Mouse (Mus musculus) embryo, embryonic 11 days (tissue): ENCODE results near the gene Ring1.

ENCODE experiments used
- DNase-seq: peaks from one replicate; pipeline ENCODE4 v3.0.0-alpha.2; 2015

The Ring1 gene

DNA sequence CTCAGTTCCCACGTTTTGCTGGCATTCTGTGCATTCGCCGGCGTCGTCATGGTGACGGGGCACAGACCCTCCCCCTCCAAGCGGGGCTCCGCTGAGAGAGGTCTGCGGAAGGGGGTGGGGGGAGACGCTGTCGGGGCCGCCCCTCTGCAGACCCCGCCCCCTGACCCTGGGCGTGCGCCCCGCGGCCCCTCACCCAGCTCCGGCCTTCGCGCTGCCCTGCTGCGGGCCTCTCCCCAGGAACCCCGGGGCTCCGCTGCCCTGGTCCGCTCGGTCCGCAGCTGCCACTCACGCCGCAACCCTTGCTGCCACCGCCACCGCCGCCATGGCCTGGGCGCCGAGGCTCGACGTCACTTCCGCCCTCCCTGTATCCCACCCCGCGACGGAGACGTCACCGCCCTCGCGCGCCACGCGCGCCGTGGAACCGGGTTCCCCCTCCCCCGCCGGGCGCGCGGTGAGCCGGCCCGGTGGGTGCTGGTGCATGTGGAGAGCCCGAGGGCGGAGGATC lies at the start of gene Ring1:
Ring1 (minus strand) TSS at position 364 of the 505 bp plus-strand sequence.
- DNase-seq: peak; percentile 95

DNA sequence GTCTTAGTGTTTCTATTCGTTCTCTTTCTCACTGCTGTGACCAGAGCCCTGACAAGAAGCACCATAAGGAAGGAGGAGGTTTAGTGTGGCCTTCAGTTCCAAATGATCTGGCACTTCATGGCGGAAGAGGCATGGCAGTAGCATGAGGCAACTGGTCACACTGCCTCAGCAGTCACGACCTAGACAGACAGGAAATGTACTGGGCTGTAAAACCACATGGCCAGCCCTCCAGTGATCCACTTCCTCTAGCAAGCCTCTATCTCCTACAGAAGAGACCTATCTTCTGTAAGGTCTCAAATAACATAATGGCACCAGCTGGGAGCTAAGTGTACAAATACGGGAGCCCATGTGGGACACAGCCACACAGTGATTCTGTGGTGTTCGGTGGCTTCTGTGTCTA lies 47.6 kb upstream of the Ring1 start:
- no peak for DNase-seq

DNA sequence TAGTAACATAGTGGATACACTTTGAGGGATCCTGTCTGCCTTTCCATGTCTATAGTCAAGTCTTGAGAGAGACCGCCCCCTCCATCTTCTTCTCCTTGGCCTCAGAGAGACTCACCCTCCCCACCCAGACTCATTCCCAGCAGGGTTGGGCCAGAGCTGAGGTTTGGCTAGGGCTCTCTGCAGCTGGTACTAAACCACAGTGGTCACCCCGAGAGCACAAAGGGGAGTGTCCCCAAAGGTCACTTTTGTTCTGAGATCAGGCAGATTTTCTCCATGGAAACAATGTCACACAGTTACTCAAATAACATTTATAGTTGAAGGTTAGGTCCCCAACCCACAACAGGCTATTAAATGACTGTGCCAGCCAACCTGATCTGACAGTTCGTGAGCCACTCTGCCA lies 44.4 kb upstream of the Ring1 start:
- DNase-seq: no peak

DNA sequence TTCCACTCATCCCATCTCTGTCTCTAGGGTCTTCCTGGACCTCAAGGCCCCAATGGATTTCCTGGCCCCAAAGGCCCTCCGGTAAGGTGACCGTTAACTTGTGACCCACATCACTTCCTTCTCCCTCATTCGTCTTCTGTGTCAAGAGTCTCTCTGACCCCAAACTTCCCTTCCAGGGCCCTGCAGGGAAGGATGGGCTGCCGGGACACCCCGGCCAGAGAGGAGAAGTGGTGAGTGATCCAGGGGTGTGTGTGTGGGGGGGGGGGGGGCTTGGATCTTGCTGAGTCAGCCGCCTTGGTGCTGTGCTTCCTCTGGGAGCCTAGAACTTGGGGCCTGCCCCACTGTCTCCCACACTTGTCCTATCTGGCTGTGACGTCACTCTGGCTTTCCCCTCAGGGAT lies 32.7 kb upstream of the Ring1 start:
- DNase-seq: no peak

DNA sequence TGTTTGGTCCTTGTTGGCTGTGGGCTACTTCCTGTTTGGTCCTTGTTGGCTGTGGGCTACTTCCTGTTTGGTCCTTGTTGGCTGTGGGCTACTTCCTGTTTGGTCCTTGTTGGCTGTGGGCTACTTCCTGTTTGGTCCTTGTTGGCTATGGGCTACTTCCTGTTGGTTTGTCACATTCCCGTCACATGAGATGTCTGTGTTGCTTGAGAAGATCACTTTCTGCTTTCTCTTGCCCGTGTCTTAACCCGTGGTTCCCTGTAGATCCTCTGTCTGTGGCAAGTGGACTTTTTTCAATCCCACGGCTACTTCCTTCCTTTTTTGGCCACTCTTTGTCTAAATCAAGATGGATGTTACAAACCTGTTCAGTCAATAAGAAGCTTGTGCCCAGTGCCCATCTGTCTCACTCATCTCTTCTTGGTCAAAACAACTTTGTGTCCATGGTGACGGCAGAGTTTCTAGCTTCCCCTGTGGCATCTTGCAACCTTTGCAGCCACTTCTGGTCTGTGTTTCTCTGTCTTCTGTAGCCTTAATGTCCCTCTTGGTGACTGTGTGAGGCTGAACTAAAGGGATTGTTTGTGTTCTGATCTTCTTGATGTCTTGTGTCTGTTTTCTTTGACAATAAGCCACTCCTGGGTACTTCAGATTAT lies 23.0 kb upstream of the Ring1 start:
- no peak for DNase-seq

DNA sequence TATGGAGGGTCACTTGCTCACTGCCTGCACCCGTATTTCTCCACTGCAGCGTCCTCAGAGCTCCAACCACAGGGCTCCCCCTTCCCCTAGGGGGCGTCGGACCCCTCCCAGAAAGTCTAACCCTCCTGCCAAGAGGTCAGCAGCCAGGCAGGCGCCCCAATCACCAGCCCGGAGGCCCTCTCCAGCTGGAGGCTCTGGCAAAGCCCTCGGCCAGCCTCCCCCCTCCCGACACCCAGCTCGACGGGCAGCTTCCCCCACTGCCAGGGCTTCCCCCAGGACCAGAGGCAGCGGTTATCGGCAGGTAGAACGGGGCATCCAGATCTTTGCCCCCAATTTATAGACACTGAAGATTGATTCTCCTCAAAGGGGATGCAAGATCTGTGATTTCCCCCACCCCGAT lies 21.5 kb upstream of the Ring1 start:
- no peak for DNase-seq

DNA sequence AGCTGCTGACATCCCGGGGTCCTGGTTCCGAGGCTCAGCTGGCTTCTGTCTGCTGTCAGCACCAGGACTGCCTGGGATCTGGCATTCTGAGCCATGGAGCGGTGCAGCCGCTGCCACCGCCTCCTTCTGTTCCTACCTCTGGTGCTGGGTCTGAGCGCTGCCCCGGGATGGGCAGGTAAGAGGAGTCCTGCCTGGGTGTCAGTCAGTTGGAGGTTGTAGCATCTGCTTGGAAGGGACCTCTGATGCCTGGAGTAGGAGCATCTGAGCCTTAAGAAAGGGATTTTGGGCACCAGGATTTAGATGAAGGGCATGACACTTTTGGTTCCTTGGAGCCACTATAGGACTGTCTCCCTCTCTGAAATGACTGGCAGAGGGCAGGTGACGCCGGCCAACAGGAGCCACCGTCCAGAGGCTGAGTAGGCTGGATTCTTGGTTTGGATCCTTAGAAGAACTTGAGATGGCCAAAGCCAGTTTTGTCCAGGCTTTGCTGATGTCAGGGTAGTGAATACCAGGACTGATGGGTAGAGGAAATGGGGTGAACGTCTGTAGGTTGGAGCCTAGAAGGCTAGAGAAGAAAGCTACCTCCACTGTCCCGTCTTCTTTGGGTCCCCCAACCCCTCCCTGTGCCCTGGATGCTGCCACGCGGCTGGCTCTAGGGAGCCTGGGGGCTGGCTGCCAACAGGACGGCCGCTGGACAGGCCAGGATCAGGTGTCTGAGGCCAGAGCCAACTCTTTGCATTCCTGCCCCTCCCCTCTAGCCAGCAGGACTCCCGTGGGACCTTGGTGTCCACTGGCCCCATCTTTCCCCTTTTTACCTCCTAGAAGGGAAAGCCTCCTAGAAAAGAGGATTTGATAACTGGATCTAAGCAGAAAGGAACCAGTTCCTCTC lies 15.3 kb upstream of the Ring1 start:
- peak; percentile 46 for DNase-seq

DNA sequence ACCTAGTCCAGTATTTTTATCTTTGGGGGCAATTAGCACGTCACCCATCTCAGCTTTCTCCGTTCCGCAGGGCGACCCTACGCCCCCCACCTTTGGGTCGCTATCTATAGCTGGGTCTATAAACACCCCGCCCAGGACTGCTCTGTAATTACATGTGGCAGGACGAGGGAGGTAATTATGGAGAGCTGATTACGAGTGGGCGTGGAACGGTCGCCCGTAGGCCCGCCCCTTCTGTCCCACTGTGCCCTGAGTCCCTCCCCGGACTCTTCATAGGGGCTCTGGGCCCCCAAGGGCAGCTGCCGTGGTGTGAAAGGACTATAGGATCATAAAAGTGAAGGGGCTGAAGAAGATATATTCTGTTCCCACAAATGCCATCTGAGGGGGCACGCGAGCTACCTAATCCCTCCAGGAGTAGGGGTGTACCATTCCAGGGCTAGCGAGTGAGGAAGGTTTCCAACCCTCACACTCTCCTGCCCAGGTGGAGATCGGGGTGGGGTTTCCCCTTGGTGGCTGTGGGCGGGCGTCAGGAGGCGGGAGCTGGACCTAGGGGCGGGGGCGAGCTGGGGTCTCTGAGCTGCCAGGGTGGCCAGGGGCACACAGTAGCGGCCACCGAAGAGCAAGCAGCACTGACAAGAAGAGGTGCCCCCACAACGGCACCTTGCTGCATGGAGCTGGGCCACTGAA lies 14.5 kb upstream of the Ring1 start, which contains the start of gene Col11a2:
Col11a2 (plus strand) TSS at position 560 of the 684 bp plus-strand sequence.
- peak; percentile 37 for DNase-seq

DNA sequence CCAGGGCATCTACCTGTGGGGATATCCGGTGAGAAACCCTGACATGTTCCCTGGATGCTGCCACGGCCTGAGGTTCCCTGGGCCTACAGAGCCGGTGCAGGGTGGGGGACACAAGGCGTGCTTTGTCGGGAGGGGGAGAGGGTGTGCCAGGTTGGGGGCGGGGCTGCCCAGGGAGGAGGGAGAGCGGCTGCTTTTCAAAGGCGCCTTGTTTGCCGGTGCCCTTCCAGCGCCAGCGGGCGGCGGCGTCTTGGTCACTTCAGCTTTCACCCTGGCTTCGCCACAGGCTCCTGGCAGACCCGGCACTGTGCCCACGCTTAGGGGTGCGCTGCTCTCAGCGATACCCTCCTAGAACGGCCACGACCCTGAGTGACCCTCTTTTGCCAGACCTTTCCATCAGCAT lies 14.0 kb upstream of the Ring1 start:
- peak; percentile 36 for DNase-seq

DNA sequence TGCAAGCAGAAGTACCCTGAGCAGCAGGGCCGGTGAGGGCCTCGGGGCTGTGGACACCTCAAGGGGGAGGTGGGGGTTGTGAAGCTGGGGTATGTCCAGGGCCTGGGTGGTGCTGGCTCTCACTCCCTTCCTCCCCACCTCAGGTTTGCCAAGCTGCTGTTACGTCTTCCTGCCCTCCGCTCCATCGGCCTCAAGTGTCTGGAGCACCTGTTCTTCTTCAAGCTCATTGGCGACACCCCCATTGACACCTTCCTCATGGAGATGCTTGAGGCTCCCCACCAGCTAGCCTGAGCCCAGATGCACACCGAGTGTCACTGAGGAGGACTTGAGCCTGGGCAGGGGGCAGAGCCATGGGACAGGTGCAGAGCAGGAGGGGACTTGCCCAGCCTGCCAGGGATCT lies 12.8 kb upstream of the Ring1 start:
- DNase-seq: no peak

DNA sequence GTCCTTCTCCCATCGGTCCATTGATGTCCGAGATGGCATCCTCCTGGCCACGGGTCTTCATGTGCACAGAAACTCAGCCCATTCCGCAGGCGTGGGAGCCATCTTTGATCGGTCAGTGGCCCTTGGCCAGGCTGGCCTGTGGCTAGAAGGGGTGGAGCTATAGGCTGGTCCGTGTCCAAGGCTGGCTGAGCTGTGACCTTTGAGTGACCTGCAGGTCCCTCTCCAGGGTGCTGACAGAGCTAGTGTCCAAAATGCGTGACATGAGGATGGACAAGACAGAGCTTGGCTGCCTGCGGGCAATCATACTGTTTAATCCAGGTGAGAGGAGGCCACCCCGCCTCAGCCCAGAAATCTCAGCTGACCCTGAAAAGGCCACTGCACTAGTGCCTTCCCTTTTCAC lies 12.2 kb upstream of the Ring1 start:
- DNase-seq: no peak

DNA sequence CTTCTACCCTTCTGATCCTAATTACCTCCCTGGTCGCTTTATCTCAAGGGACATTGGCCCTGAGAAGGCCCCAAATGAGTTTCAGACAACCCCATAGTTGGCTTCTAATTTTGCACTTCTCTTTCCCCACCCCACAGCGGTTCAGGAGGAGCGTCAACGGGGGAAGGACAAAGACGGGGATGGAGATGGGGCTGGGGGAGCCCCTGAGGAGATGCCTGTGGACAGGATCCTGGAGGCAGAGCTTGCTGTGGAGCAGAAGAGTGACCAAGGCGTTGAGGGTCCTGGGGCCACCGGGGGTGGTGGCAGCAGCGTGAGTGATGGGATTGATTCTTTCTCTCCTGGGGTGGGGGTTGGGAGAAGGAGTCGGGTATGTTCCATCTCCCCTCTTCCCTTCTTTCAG lies 11.0 kb upstream of the Ring1 start:
- no peak for DNase-seq

DNA sequence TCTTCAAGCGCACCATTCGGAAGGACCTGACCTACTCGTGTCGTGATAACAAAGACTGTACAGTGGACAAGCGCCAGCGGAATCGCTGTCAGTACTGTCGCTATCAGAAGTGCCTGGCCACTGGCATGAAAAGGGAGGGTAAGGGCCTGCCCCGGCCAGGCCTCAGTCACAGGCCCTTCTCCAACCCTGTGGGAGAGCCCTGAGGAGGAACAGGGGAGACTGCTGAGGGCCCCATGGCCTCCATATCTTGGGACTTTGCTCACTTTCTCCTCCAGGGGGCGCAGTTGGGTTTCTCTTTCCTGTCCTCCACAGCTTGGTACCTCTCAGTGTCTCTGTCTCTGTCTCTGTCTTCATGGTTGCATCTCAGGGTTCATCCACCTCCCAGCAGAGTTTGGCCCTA lies 9.6 kb upstream of the Ring1 start:
- DNase-seq: peak; percentile 63

DNA sequence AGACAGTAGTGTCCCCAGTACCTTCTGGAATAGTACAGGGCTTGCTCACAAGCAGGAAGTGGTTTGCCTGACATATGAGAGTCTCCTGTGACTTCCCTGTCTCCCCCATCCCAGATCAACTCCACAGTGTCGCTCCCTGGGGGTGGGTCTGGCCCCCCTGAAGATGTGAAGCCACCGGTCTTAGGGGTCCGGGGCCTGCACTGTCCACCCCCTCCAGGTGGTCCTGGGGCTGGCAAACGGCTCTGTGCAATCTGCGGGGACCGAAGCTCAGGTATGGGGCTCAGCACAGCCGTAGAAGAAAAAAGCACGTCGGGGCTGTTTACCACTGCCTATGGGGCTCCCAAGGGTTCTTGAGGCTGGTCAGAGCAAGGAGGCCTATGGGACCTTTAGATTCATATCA lies 9.0 kb upstream of the Ring1 start:
- DNase-seq: no peak

DNA sequence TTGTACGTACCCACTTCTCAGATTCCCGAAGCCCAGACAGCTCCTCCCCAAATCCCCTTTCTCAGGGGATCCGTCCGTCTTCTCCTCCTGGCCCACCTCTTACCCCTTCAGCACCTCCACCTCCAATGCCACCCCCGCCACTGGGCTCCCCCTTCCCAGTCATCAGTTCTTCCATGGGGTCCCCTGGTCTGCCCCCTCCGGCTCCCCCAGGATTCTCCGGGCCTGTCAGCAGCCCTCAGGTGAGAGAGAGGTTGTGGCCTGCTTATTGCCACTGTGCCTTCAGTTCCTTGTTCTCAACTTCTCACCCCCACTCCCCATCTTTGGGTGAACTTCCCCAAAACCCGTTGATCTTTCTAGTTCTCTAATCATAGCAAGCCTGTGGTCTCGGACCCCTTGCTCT lies 8.3 kb upstream of the Ring1 start:
- no peak for DNase-seq

DNA sequence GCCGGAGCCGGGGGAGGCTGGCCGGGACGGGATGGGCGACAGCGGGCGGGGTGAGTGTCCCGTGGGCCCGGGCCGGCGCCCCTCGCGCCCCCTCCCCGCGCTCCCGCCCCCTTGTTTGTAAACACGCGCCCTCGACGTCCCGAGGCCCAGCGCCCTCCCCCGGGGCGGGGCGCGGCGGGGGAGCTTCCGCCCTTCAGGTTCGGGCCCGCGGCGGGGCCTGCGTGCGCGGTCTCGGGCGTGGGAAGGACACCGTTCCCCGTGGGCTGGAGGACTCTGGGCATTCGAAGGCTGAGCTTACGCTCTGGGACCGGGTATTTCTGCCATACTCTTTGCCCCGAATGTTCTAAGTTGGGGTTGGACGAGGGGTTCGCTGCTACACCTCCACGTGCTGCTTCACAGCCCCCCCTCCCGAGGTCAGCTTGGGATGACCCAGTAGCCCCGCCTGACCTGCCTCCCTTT lies 7.7 kb upstream of the Ring1 start:
- peak; percentile 72 for DNase-seq

DNA sequence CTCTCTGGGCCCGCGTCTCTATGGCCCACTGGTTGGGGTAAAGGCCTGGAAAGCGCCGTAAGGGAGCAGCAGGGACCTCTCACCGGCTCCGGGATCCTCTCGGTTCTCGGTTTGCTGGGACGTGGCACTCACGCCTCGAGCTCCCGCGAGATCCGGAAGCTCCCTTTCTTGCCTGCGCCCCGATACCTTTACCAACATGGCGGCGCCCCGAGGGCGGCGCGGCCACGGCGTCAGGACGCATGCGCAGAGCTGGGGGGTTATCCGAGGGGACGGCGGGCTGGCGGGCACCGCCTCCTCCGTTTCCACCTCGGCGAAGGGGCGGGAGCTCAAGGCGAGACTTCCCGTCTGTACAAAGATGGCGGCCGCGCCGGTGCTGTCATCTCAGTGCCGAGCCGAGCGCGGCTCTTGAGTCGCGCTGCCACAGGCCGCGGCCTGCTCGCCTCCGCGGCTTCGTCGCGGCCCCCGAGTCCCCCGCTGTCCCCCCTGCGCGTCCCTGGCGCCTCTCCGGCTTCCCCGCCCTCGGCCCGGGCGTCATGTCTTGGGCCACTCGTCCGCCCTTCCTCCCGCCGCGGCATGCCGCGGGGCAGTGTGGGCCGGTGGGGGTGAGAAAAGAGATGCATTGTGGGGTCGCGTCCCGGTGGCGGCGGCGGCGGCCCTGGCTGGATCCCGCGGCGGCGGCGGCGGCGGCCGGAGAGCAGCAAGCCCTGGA lies 7.1 kb upstream of the Ring1 start, which contains the start of the genes Slc39a7 and Rxrb:
Slc39a7 (minus strand) TSS at position 218 of the 709 bp plus-strand sequence.
Rxrb (plus strand) TSS at position 348 of the 709 bp plus-strand sequence.
- DNase-seq: peak; percentile 99

DNA sequence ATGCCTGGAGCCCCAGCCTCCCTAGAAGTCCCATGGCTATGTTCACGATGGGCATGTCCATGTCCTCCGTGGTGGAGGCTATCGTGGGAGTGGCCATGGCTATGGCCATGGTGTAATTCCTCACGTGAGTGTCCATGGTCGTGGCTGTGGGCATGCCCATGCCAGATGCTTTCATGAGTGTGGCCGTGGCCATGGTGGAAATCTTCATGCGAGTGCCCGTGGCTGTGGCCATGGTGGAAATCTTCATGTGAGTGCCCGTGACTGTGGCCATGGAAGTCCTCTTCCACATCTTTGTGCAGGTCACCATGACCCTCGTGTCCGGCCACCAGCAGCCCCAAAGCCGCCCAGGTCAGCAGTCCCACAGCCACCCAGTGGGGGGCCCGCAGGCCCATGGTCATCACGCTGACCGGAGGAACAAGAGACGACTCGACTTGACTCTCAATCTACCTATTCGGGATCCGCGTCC lies 6.4 kb upstream of the Ring1 start:
- DNase-seq: no peak

DNA sequence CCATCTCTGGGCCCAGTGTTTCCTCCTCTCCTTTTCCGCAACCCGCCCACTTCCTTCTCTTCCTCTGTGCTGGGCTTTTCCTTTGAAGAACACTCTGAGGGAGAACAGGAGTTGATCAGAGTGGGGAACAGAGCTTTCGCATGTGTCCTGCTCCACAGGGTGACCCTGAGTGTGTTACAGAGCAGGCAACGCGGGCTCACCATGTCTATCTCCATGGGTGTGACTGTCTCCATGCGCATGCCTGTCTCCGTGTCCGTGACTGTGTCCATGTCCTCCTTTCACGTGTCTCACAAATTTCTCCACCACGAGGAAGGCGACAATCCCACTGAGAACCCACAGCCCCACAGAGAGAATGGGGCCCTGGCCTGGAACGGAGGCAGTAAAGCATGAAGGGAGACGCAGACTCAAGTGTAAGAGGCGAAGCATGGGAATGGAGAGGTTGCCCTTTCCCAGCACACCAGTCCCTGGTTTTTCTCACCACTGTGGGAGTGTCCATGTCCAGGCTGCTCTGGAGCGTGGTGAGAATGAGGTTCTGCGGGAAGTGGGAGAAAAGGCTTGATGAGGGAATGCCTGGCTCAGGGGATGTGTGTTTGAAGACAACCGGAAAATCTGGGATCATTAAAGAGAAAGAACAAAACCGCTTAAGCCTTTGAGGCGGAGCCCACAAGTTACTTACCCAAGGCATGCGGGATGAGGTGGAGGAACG lies 5.6 kb upstream of the Ring1 start:
- DNase-seq: no peak

DNA sequence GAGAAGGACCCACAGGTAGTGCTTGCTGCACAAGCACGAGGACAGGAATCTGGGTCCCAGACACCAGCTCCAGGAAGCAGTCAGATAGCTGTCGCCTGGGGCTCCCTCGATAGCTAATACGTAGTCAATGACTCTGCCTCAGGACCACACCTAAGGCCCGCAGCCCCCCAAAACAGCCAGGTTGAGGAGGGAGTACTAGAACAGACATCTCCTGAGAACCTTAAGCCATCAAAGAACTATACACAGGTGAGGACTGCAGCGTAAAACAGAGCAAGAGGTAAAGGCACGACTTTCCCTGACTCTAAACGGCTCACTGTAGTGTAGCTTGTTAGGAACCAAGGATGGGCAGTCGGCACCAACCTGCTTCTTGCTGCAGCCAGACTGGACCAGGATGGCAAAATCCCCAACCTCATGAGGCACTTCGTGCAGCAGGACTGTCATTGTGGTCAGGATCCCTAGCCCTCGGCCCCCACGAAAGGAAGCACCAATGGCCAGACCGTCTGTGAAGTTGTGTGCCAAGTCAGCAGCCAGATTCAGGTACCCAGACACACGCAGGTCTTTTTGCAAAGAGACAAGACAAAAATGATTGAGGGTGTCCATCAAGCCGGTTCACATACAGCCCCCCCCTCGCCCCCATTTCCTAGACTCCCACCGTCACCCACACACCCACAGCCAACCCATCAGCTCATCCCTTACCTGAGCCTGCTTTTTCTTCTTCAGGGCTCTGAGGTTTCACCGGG lies 4.8 kb upstream of the Ring1 start:
- no peak for DNase-seq
